Mouse (Mus musculus) forebrain, embryonic 16.5 days (tissue): ENCODE results near the gene Hoxc9. TPM values are rescaled to one million over a fixed set of nuclear protein-coding genes. Genes with fewer than 3 reads are reported as not detected.

Source experiments
- ATAC-seq: fragments of 200-750 bp; cut with Nextera tagmentation; 2 replicates; pipeline ENCODE4 v1.8.0; 2017; ENCODE audit warnings: mild to moderate bottlenecking, moderate library complexity
- H3K27ac ChIP-seq: fragments of 300-500 bp; sonication (generic); 2 replicates; pipeline ENCODE4 v1.5.1; 2014; ENCODE audit warnings: low read length, control low read depth
- H3K27me3 ChIP-seq: fragments of 300-500 bp; sonication (generic); replicated peaks from 2 replicates; pipeline ENCODE4 v1.6.1; 2014; ENCODE audit warnings: low read length; ENCODE audit not compliant: control insufficient read depth, insufficient read depth
- H3K36me3 ChIP-seq: fragments of 300-500 bp; sonication (generic); 2 replicates; pipeline ENCODE4 v1.6.1; 2014; ENCODE audit not compliant: control insufficient read depth, insufficient read depth
- H3K4me1 ChIP-seq: fragments of 300-500 bp; sonication (generic); replicated peaks from 2 replicates; pipeline ENCODE4 v1.6.1; 2014; ENCODE audit warnings: low read length; ENCODE audit not compliant: control insufficient read depth, insufficient read depth
- H3K4me2 ChIP-seq: fragments of 300-500 bp; sonication (generic); 2 replicates; pipeline ENCODE4 v1.6.1; 2014; ENCODE audit warnings: mild to moderate bottlenecking, low read length, control low read depth
- H3K4me3 ChIP-seq: fragments of 300-500 bp; sonication (generic); replicated peaks from 2 replicates; pipeline ENCODE4 v1.5.1; 2014; ENCODE audit warnings: mild to moderate bottlenecking, low read length, control low read depth
- H3K9ac ChIP-seq: fragments of 300-500 bp; sonication (generic); replicated peaks from 2 replicates; pipeline ENCODE4 v1.6.1; 2014; ENCODE audit warnings: low read depth, low read length, control low read depth
- H3K9me3 ChIP-seq: fragments of 300-500 bp; sonication (generic); 2 replicates; pipeline ENCODE4 v1.6.1; 2016; ENCODE audit warnings: low read length; ENCODE audit not compliant: control insufficient read depth
- WGBS: fragments of 180-500 bp; shearing (Covaris S2); extraction: QIAGEN DNeasy Blood & Tissue Kit; methylation state at CpG from one replicate; pipeline ENCODE4 v1.1.7; 2014; 5-methylcytosine and 5-hydroxymethylcytosine counted together
- polyA plus RNA-seq: library from polyadenylated mRNA; unstranded; fragments of >200 nt; fragmentation: Nextera tagmentation; extraction: Ambion mirVana; gene quantifications from 2 replicates; pipeline ENCODE4 v1.2.1, GENCODE M21; 2015

Hoxc9 gene
- polyA plus RNA-seq, 1 experiment from 2014 or later, result not detected

DNA sequence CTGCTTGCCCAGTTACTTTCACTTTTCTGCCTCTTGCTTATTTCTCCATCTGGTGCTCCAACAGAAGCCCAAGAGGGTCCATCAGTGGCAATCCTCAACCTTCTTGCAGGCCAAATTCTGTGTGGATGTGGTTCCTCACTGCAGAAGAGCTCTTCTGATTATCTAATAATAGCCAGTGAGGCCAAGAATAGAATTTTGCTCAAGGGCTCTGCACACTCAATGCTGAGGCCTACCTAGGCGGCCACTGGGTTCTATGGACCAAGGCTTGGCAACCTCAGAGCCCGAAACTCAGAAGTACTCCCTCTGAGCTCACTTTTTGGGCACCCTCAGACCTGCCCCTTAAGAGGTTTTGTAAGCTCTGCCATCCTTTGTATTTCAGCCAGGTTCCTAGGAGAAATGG is 25.1 kb downstream of the Hoxc9 start:
- 6% methylated on average over 2 of the region's 2 CpGs for WGBS
- no peak overlapping the region for H3K9ac ChIP-seq
- ATAC-seq, result no peak
- no peaks in the 10 kb centered on the region for H3K9me3 ChIP-seq
- no peaks in the 10 kb centered on the region for H3K36me3 ChIP-seq
- no peak overlapping the region for H3K4me2 ChIP-seq
- H3K4me3 ChIP-seq, result no peak overlapping the region
- H3K27me3 ChIP-seq, result peaks cover 98% of the 10 kb centered on the region
- no peak overlapping the region for H3K27ac ChIP-seq
- H3K4me1 ChIP-seq, result peaks cover 10% of the 10 kb centered on the region

DNA sequence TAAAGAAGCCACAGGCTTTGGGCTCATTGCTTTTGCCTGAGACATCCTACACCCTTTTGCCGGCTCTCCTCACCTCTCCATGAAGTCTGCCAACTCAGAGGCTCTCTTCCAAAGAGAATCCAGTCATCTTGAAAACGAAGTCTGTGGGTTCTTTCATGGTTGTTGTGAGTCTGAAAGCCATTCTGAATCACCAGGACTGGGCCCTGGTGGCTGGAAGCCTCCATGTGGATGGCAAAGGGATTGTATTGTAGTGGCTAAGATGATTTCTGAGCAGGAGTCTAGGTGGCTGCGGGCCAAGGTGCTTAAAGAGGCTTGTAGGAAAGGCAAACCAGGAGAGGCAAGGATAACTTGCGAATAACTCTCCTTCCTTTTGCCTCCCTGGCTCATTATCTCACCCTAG is 25.9 kb downstream of the Hoxc9 start:
- H3K4me3 ChIP-seq, result no peak overlapping the region
- ATAC-seq, result no peak
- peaks cover 99% of the 10 kb centered on the region for H3K27me3 ChIP-seq
- H3K27ac ChIP-seq, result no peak overlapping the region
- peaks cover 10% of the 10 kb centered on the region for H3K4me1 ChIP-seq
- 4% methylated on average over 4 of the region's 4 CpGs for WGBS
- H3K36me3 ChIP-seq, result no peaks in the 10 kb centered on the region
- no peaks in the 10 kb centered on the region for H3K9me3 ChIP-seq
- no peak overlapping the region for H3K4me2 ChIP-seq
- H3K9ac ChIP-seq, result no peak overlapping the region

DNA sequence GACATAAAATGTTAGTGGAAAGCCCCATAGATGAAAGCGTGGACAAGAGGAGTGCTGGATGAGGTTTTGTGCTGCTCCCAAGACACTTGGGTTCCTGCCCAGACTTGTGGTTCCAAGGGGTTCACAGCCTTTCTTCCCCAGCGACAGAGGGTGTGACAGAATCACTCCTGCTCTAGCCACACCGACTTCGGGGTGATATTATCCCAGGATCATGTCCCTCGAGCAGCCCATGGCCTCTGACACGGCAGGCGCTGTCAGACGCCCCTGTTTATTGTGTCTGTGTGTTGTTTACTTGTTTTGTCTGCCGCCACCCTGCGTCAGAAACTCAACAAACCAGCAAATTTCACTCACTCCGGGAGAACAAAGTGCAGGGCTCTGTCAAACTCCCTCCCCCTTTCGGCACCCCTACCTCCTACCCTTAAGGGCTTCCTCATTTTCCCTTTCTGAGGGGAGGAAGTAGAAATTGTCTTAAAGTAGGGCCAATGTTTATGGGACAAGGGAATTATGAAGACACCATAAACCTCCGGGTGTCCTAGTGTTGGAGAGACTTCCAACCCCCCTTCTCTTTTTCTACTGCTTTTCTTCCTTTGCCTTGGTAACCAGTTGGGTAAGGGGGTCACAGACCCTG is 26.7 kb downstream of the Hoxc9 start:
- peaks cover 10% of the 10 kb centered on the region for H3K4me1 ChIP-seq
- no peak for ATAC-seq
- H3K4me3 ChIP-seq, result no peak overlapping the region
- H3K9ac ChIP-seq, result no peak overlapping the region
- H3K4me2 ChIP-seq, result no peak overlapping the region
- H3K36me3 ChIP-seq, result no peaks in the 10 kb centered on the region
- H3K27me3 ChIP-seq, result peaks cover 98% of the 10 kb centered on the region
- H3K27ac ChIP-seq, result no peak overlapping the region
- H3K9me3 ChIP-seq, result no peaks in the 10 kb centered on the region
- 2% methylated on average over 13 of the region's 13 CpGs for WGBS

DNA sequence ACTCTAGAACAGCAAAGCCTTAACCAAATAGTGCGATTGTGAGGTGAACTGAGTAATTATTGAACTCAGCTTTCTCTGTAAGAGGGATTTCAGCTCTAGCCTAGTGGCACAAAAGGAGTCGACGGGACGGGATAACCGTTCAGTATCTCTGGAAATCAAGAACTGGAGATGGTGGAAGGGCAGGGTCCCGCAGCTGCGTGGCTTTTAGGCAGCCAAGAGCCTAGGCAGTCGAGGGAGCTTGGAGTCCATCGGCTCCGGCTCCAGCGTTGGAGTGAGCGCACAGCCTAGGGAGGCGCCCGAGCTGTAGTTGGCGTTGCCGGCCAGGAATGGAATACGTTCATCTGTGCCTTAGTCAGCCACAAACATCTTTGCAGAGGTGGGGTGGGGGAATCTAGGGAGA is 29.1 kb downstream of the Hoxc9 start:
- WGBS, result under 1% methylated on average over 17 of the region's 17 CpGs
- peaks cover 98% of the 10 kb centered on the region for H3K27me3 ChIP-seq
- H3K27ac ChIP-seq, result no peak overlapping the region
- no peak for ATAC-seq
- no peak overlapping the region for H3K4me3 ChIP-seq
- H3K9me3 ChIP-seq, result no peaks in the 10 kb centered on the region
- H3K36me3 ChIP-seq, result no peaks in the 10 kb centered on the region
- no peaks in the 10 kb centered on the region for H3K4me1 ChIP-seq
- no peak overlapping the region for H3K9ac ChIP-seq
- no peak overlapping the region for H3K4me2 ChIP-seq

DNA sequence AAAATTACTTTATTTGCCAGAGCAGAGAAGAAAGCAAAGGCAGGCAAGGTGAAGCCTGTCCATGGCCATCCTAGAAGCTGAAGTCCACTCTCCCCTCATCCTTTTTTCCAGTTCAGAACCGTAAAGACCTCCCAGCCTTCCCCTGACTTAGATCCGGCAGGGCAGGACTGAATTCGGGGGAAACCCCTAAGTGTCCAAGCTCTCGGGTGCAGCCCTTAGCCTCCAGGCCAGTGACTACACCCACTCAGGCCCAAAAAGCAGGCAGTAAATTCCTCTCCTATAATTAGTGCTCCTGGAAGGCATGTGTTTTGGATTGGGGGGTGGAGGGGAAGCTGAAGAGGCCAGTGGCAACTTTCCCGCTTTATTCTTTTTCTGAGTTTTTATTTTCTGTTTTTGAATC is 29.6 kb downstream of the Hoxc9 start:
- 2% methylated on average over 5 of the region's 5 CpGs for WGBS
- Histone ChIP-seq H3K27me3 (peaks cover 98% of the 10 kb centered on the region), H3K9me3 (no peaks in the 10 kb centered on the region)

DNA sequence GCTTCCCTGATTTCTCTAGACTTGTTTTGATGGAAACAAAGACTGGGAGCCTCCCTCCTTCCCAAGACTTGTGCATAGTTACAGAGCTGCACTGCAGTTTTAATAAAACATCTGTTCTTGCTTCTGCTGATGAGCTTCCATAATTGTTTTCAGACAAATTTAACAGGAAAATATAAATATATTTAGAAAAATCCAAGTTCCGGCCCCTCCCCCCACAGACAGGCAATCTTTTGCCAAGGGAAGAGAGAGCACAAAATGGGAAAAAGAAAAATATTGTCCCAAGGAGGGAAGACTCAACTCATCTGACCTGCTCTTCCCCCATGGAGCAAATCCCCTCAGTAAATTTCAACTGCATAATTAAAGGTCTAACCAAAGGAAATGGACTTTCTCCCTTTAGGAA is 30.1 kb downstream of the Hoxc9 start:
- Histone ChIP-seq H3K36me3 (no peaks in the 10 kb centered on the region), H3K9ac (no peak overlapping the region), H3K9me3 (no peaks in the 10 kb centered on the region), H3K27ac (no peak overlapping the region), H3K27me3 (peaks cover 98% of the 10 kb centered on the region), H3K4me1 (no peaks in the 10 kb centered on the region), H3K4me2 (no peak overlapping the region), H3K4me3 (no peak overlapping the region)
- 10% methylated on average over 1 of the region's 1 CpGs for WGBS
- no peak for ATAC-seq

More for the DNA sequence above, 29.6 kb downstream of the Hoxc9 start:
- Histone ChIP-seq H3K9ac (no peak overlapping the region), H3K4me2 (no peak overlapping the region), H3K36me3 (no peaks in the 10 kb centered on the region), H3K27ac (no peak overlapping the region), H3K4me1 (no peaks in the 10 kb centered on the region), H3K4me3 (no peak overlapping the region)
- ATAC-seq, result no peak

DNA sequence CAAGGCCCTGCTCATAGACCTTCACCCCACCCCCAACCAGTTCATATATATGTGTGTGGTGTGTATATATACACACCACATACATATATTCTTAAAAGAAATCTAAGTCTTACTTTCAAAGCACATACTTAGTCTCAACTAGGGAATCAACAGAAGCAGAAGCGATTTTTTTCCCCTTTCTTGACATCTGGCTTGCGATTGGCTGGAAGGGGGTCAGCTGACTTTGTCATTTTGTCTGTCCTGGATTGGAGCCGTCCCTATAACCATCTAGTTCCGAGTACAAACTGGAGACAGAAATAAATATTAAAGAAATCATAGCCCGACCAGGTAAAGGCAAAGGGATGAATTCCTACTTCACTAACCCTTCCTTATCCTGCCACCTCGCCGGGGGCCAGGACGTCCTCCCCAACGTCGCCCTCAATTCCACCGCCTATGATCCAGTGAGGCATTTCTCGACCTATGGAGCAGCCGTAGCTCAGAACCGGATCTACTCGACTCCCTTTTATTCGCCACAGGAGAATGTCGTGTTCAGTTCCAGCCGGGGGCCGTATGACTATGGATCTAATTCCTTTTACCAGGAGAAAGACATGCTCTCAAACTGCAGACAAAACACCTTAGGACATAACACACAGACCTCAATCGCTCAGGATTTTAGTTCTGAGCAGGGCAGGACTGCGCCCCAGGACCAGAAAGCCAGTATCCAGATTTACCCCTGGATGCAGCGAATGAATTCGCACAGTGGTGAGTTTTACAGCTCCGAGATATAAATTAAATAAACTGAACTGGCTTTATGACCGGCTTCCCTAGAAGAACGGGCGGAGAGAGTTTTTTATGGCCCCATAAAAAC is 33.2 kb downstream of the Hoxc9 start:
- Histone ChIP-seq H3K4me3 (no peak overlapping the region), H3K4me2 (no peak overlapping the region), H3K9me3 (no peaks in the 10 kb centered on the region)

DNA sequence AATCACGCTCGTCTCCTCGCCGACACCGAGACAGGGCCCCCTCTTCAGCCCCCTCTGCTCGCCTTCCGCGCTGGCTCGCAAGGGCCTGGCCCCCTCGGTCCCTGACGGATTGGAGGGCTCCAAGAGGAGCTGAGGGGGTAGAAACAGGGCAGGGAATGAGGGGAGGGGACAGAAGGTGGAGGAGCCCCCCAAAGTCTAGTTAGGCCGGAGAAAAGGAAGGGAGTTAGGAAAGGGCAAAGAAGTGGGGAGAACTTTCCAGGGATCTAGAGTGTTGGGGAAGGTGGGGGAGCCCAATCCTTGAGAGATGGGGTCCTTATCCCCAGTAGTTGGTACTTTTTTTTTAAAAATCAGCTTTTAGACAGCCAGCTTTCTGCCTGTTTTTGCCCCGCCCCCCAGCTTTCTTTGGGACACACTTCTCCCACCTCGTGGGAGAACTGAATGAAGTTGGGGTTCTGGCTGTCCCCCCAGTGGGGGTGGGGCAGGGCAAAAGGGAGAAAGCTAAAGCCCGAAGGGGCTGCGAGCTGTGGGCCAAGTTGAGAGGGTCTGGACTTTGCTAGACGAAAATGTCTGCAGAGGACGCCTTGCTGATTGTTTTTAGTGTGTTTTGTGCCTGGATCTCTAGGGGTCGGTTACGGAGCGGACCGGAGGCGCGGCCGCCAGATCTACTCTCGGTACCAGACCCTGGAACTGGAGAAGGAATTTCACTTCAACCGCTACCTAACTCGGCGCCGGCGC is 34.0 kb downstream of the Hoxc9 start:
- no peaks in the 10 kb centered on the region for H3K9me3 ChIP-seq
- no peak overlapping the region for H3K4me2 ChIP-seq
- no peaks in the 10 kb centered on the region for H3K36me3 ChIP-seq
- ATAC-seq, result no peak
- H3K9ac ChIP-seq, result no peak overlapping the region
- H3K27ac ChIP-seq, result no peak overlapping the region
- H3K4me3 ChIP-seq, result no peak overlapping the region
- under 1% methylated on average over 31 of the region's 31 CpGs for WGBS
- H3K4me1 ChIP-seq, result peaks cover 6% of the 10 kb centered on the region
- peaks cover 94% of the 10 kb centered on the region for H3K27me3 ChIP-seq

More for the DNA sequence above, 33.2 kb downstream of the Hoxc9 start:
- Histone ChIP-seq H3K27me3 (peaks cover 95% of the 10 kb centered on the region), H3K4me1 (peaks cover 6% of the 10 kb centered on the region), H3K27ac (no peak overlapping the region), H3K9ac (no peak overlapping the region), H3K36me3 (no peaks in the 10 kb centered on the region)
- under 1% methylated on average over 27 of the region's 27 CpGs for WGBS
- no peak for ATAC-seq

DNA sequence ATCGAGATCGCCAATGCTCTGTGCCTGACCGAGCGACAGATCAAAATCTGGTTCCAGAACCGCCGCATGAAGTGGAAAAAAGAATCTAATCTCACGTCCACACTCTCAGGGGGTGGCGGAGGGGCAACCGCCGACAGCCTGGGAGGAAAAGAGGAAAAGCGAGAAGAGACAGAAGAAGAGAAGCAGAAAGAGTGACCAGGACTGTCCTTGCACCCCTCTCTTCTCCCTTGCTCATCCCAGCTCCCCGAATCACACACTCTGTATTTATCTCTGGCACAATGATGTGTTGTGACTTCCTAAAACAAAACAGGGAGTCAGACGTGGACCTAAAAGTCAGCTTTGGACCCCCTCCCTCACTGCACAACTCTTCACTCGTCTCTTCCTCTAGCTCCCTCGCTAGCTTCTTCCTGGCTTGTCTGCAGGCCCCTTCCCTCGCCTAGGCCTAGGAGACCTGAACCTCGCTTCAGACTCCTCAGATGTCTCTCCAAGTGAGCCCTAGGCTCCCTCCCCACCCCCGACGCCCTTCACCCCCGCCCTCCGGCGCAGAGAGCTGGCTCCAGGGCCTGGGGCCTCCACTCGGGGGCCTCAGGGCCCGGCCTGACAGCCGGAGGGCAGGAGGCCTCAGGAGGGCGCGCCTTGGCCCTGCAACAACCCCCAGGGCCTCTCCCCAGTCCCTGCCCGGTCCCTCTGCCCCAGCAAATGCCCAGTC is 34.8 kb downstream of the Hoxc9 start:
- no peaks in the 10 kb centered on the region for H3K36me3 ChIP-seq
- H3K4me3 ChIP-seq, result no peak overlapping the region
- H3K4me1 ChIP-seq, result peaks cover 6% of the 10 kb centered on the region
- H3K4me2 ChIP-seq, result no peak overlapping the region
- no peak overlapping the region for H3K9ac ChIP-seq
- peaks cover 93% of the 10 kb centered on the region for H3K27me3 ChIP-seq
- H3K27ac ChIP-seq, result no peak overlapping the region
- no peak for ATAC-seq
- no peaks in the 10 kb centered on the region for H3K9me3 ChIP-seq
- WGBS, result 1% methylated on average over 28 of the region's 28 CpGs
